Mouse (Mus musculus) regulatory T cell (primary cell): ENCODE measurements around the gene Hmgn3.
"Not testable (repeated sequence)": the region's sequence is repeated elsewhere in the genome, so short reads cannot be mapped to it uniquely, and the experiment has no call there.

Experiments used
- in situ Hi-C: fragments of 300-600 bp; cut with MboI, MseI; formaldehyde crosslinking; loops from one replicate; pipeline ENCODE4 v1.15.1; 2025; ENCODE audit warnings: high pct_unique_total_duplicates

Gene Hmgn3

GRCm38 (mm10) chr9:83146446-83147188, at the start of gene Hmgn3:
Gene Hmgn3, minus strand, starts transcription at chr9:83146685.
- in situ Hi-C loops = no loop called here

DNA sequence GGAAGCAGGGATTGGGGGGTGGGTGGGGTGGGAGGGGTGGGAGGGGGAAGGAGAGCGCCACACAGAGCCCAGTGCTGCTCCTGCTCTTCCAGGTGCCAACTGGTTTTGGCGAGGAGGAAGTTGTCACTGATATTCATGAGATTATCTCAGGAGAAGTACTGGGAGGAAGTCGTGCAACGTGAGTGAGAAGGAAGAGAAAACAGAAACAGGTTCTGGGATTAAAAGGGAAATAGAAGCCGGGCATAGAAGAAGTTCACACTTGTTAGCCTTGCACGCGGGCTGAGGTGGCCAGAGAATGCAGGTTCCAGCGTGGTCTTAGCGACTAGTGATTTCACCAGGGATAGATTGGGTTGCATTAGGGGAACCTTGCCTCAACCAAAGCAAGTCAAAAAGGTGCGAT, 49.3 kb upstream of the Hmgn3 start:
- in situ Hi-C loops = no loop called here

GRCm38 (mm10) chr9:83195007-83195406, 48.5 kb upstream of the Hmgn3 start:
- in situ Hi-C loops = no loop called here

DNA sequence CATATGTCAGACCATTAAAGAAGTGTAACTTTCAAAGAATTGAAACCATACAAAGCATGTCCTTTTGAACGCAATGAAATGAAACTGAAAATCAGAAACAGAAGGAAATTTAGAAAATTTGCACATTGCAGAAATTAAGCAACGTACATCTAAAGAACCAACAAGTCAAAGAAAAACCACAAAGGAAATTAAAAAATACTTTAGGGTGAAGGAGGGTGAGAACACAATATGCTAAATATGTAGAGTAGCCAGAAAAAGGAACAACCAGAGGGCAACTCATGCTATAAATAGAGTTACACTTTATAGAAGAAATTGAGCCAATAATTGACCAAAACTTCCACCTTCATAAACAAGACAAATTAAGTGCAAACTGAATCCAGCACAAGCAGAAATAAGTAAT, 41.3 kb upstream of the Hmgn3 start:
- in situ Hi-C loops = no loop called here

DNA sequence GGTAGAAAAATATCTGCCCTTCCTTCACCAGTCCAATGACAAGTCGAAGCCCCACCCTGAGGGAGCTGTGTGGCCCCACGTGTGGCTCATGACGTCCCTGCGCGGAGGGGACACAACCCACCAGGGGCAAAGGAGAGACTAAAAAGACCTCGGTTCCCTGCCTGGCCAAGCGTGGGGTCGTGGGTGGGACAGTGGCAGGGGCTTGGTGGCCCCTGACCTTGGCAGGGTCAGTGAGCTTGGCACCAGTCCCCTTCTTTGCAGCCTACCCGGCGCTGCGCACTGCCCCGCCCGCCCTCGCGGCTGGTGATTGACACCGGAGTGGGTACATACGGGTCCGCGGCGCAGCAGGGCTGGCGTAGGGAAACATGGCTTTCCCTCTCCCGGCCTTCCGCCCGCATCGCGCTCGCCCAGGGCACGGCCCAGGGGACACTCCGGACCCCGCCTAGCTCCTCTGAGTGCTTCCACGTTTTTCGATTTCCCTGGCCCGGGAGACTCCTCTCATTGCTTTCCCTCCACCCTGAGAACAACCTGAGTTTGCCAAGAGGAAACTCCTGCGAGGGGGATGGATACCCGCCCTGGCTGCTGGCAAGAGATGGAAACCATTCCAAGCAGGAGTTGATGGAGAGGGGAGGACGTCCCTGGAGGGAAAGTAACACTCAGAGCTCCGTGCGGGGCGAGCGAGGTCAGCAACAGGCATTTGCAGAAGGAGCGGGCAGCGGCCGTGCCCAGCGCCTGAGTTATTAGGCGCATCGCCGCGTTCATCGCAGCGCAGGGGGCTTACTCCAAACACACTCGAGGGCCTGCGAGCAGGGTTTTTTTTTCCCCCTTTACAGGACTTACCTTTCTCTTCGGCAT, 667 bp downstream of the Hmgn3 start:
- in situ Hi-C loops = no loop called here

DNA sequence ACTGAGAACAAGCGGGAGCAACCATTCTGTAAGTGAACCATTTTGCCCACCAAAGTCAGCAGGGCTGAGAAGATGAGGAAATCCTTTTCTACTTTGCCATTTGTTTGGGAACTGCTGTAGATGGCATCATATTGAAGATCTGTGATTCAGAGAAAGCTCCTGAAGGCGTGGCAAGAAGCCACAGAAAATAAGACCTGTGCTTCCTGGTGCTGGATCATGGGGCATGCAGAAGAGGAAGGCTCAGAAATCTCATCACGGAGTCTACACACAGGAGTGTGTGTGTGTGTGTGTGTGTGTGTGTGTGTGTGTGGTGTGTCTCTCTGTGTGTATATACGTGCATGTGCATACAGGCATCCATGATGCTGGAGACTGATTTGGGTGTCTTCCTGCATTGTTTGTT, 16.7 kb downstream of the Hmgn3 start:
- in situ Hi-C loops = no loop called here

GRCm38 (mm10) chr9:83127840-83128239, 18.6 kb downstream of the Hmgn3 start:
- in situ Hi-C loops = no loop called here

DNA sequence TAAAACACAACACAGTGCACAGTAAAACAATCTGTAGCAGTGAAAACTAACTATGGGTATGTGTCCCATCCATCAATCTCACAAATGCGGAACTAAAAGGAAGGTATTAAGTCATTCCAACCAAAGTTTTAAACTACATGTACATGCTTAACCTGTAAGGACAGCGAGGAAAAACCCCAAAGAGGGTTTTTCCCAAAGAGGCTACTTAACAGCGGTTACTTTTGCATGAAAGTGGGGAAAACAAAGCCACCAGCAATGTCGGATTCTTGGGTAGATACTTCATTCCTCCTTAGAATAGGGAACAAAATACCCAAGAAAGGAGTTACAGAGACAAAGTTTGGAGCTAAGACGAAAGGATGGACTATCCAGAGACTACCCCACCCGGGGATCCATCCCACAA, 20.0 kb downstream of the Hmgn3 start:
- in situ Hi-C loops = not testable (repeated sequence)

DNA sequence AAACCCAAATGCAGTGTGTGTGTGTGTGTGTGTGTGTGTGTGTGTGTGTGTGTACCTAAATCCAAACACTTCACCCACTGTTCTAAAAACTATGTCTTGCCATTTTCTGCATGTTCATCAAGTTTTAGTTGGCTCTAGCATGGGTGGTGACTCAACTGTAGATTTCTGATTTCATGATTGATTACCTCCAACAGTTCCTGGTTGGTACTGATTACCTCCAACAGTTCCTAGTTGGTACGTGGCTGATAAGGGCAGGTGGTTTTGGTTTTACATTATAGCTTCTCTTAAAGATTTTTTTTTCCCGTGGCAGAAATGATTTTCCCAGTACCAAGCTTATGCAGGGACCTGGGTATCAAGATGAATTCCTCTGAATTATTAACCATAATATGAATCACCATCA, 27.3 kb downstream of the Hmgn3 start:
- in situ Hi-C loops = no loop called here

DNA sequence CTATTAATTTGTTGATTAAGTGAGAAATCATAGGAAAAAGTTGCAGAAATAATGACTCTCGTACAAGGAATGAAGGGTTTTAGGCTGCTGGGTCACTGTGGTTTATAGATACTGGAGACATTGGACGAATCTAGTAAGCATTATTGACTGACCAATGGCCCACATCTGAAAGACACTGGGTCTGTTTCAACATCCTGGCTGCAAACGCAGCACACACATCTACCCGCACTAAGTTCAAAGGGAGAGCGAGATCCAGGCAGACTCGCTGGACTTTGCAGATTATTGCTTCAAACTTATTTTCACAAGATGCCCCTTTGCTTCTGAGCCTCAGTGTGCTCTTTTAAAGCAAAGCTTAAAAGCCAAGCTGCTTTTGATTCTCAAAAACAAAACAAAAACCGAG, 29.0 kb downstream of the Hmgn3 start:
- in situ Hi-C loops = no loop called here

DNA sequence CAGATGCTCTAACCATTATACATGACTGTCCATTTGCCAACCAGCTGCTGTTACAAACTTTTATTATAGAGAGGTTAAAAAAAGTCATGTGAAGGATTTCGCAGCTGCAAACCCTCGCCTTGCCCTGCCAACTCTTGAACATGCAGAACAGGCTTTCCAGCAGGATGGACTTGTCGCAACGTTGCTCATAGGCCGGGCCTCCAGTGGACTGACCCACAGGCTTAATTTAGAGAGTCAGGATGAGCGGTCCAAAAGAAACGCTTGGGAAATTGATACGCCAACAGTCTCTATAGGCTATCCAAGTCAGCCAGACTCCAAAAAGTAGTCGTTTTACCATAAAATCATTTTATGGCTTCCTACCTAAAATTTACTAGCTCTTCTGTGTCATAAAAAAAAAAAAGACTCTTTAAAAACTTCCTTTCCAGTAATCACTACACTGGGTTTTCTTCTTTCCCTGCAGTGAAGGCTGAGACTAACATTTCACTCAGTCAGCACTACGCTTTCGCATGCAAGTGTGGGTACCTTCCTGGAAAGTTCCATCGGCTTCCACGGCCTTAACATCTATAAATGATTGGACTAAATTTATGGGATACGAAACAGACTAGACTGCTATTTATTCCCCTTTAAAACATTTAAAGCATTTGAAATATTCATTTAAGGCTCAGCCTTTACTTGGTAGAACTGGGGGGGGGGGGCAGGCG, 29.6 kb downstream of the Hmgn3 start:
- in situ Hi-C loops = no loop called here

DNA sequence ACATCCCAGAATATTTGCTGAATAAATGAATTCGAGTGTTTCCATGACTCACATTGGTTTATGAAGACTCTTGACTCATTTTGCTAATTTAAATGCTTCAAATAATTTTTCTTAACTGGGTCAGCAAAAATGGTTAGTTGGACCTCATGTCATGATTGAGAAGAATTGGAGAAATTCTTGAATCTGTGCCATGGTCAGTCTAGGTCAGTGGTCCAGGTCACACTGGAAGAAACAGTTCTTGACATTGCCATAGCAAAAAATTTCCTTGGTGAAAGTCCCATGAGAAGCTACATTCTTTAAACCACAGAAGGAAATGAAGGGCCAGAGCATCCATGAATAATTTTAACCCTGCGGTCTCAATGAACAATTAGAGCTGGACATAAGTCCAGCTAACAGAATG, 30.8 kb downstream of the Hmgn3 start:
- in situ Hi-C loops = no loop called here

- in situ Hi-C loops = no loop called here
Observed at GRCm38 (mm10) chr9:83113800-83114217, 32.7 kb downstream of the Hmgn3 start.

DNA sequence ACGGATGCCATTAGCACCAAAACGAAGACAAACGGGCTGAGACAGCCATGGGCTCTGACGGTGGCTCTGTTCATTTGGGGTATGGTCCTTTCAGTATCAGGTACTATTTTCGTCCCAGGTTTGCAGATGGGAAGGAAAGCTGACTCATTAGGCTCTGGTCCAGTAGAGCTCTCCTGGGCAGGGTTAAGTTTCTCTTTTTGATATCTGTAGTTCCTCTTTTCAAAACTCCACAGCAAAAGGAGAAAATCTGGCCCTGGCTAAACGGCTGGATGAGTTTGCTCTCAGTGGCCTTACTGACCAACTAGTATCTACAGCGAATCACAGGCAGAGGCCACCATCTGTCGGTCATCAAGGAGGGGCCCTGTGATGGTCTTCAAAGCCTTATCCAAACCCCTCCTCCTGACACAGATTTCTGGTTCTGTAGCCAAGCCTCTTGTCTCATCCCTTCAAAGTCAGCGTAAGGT, 34.1 kb downstream of the Hmgn3 start:
- in situ Hi-C loops = no loop called here

DNA sequence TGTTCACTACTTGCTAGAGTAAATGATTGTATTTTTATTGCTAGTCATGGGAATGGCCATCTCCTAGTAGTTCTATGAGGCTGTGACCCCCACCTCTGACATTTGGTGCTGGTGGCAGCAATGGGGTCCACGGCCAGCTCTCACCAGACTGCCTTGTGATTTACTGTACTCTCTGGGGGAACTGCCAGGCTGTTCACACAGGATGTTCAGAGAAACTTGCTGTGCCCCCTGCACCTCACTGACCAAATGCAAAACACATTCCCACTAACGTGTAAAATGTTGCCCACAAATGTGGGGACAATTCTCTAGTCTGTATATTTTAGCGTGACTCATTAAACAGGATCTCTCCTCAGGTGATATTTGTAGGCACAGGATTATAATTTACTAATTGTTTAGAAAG, 34.7 kb downstream of the Hmgn3 start:
- in situ Hi-C loops = no loop called here

GRCm38 (mm10) chr9:83111117-83111686, 35.3 kb downstream of the Hmgn3 start:
- in situ Hi-C loops = no loop called here

- in situ Hi-C loops = no loop called here
Observed at GRCm38 (mm10) chr9:83110406-83111116, 35.9 kb downstream of the Hmgn3 start.

- in situ Hi-C loops = no loop called here
Observed at GRCm38 (mm10) chr9:83109705-83110104, 36.8 kb downstream of the Hmgn3 start.

DNA sequence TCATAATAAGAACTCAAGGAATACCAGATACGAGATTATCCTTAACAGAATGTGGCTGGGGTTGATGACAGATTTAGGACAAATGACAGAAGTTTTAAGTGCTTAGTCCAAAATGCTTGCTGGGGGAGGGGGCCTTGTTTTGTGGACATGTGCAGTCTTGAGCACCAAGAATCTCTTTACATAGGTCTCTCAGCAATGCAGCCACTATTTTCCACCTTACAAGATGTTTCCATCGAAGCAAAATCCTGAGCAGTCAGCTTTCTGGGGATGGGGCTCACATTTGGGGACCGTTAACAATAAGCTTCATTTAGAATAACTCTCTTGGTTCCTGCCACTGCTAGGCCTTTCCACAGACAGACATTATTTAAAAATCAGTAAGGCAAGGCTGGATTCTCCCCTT, 37.7 kb downstream of the Hmgn3 start:
- in situ Hi-C loops = no loop called here

DNA sequence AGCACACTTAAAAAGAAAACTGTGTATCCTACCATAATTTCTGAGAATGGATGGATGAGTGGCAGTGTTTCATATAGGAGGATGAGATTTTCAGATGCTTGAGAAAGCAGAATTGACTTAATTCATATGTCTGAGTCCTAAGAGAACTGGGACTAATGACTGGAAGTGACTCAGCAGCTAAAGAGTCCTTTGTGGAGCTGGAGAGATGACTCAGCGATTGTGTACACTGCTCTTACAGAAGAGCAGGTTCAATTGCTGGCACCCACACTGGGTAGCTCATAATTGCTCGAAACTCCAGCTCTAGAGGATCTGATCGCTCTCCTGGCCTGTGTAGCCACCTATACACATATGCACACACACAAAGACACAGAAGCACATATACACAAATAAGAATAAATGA, 42.7 kb downstream of the Hmgn3 start:
- in situ Hi-C loops = loop anchor here (5.0 kb wide), 1 partner anchor 101 kb away; no protein-coding TSS in a partner anchor

- in situ Hi-C loops = loop anchor here (5.0 kb wide), 1 partner anchor 99 kb away; no protein-coding TSS in a partner anchor
Observed at GRCm38 (mm10) chr9:83101691-83102090, 44.8 kb downstream of the Hmgn3 start.
